In the genomic region with DNA sequence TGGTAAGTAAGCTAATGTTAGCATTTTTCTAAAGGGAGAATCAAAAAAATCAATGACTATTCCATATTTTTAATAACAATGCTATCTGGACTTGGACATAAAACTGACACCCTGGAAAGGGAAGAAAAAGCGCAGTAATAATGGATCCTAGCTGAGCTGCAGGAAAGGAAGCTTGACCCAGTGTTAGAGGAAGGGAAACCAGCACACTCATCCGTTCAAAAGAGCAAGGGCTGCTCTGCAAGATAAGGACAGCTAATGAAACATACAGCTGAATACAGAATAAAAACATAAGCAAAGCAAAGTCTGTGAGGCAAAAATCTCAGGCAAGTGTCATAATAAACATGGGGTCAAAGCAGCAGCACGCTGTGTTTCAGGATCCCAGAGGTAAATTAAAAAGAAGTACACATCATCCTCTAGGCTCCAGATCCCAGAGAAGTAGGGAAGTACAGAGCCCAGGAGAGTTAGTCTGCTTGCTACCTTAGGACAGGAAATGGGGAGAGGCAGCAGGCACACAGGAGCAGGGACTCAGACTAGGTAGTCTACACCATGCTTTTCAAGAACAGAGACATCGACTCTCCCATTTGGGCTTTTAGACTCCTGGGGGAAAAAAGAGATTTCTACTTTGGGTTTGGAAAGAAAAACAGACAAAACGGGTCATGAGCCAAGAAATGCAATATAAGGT, we compare ENCODE assay signal across 24 mouse cellular contexts.
DNase-seq lines count a peak whose midpoint lies in the region; ATAC-seq and TF ChIP-seq lines count a peak whose summit lies in the region.
"Had no signal": no experiment of that assay in that cellular context is flagged by ENCODE, and none has a peak within 500 bp of the region (broad histone marks: within the 10 kb centered on the region; RNA-seq: fewer than 3 reads in every experiment).

No protein-coding gene starts in this region.

- peak overlapping the region; percentile 48; the same call in 1 of the 2 replicates for H3K27ac ChIP-seq in heart, embryonic 16.5 days (ENCODE audit: low read length)
- no peak overlapping the region for H3K27ac ChIP-seq in heart, embryonic 12.5 days (ENCODE audit: poor library complexity, severe bottlenecking)
- H3K27ac ChIP-seq in lung, embryonic 14.5 days (ENCODE audit: low read depth), result no peak overlapping the region
- H3K27ac ChIP-seq: embryonic facial prominence, embryonic 10.5 days; forebrain, embryonic 10.5 days; gastrocnemius, adult 2 months; hindbrain, embryonic 12.5 days had no signal

- no peaks in the 10 kb centered on the region; the same call in 1 of the 2 replicates for H3K4me1 ChIP-seq in heart, embryonic 16.5 days (ENCODE audit: control insufficient read depth, insufficient read depth, low read length)
- peaks cover 12% of the 10 kb centered on the region for H3K4me1 ChIP-seq in heart, embryonic 12.5 days (replicated peaks)
- H3K4me1 ChIP-seq in lung, embryonic 14.5 days (ENCODE audit: insufficient read depth), result no peaks in the 10 kb centered on the region
- peaks cover 31% of the 10 kb centered on the region for H3K4me1 ChIP-seq in megakaryocyte, embryonic 14.5 days
- H3K4me1 ChIP-seq: embryonic facial prominence, embryonic 10.5 days; forebrain, embryonic 10.5 days; hindbrain, embryonic 12.5 days had no signal

- no peak overlapping the region for H3K4me3 ChIP-seq in heart, embryonic 16.5 days (ENCODE audit: low read length)
- H3K4me3 ChIP-seq in heart, embryonic 12.5 days, result no peak overlapping the region
- no peak overlapping the region for H3K4me3 ChIP-seq in lung, embryonic 14.5 days (ENCODE audit: low read depth, low read length)
- H3K4me3 ChIP-seq in megakaryocyte, embryonic 14.5 days (replicated peaks), result peak overlapping the region; percentile 54
- H3K4me3 ChIP-seq: embryonic facial prominence, embryonic 10.5 days; erythroblast, embryonic 14.5 days; forebrain, embryonic 10.5 days; gastrocnemius, adult 2 months; hindbrain, embryonic 12.5 days had no signal

- H3K9ac ChIP-seq in heart, embryonic 16.5 days (ENCODE audit: low read length), result no peak overlapping the region
- no peak overlapping the region for H3K9ac ChIP-seq in heart, embryonic 12.5 days
- no peak overlapping the region for H3K9ac ChIP-seq in lung, embryonic 14.5 days
- H3K9ac ChIP-seq: hindbrain, embryonic 12.5 days had no signal

- no peaks in the 10 kb centered on the region for H3K27me3 ChIP-seq in heart, embryonic 16.5 days (ENCODE audit: control insufficient read depth, insufficient read depth, low read length)
- no peaks in the 10 kb centered on the region for H3K27me3 ChIP-seq in heart, embryonic 12.5 days (replicated peaks)
- H3K27me3 ChIP-seq in lung, embryonic 14.5 days (ENCODE audit: insufficient read depth, low read length), result no peaks in the 10 kb centered on the region
- no peaks in the 10 kb centered on the region for H3K27me3 ChIP-seq in megakaryocyte, embryonic 14.5 days (replicated peaks)
- H3K27me3 ChIP-seq: hindbrain, embryonic 12.5 days had no signal

- WGBS in heart, embryonic 16.5 days, result 58% methylated on average over 5 of the region's 5 CpGs
- WGBS in heart, embryonic 12.5 days, result 57% methylated on average over 5 of the region's 5 CpGs
- 59% methylated on average over 5 of the region's 5 CpGs for WGBS in lung, embryonic 14.5 days

- H3K4me2 ChIP-seq in heart, embryonic 16.5 days (ENCODE audit: low read depth, low read length), result no peak overlapping the region
- no peak overlapping the region for H3K4me2 ChIP-seq in heart, embryonic 12.5 days
- no peak overlapping the region for H3K4me2 ChIP-seq in lung, embryonic 14.5 days
- H3K4me2 ChIP-seq: heart, embryonic 11.5 days; hindbrain, embryonic 12.5 days had no signal

- no peaks in the 10 kb centered on the region for H3K9me3 ChIP-seq in heart, embryonic 16.5 days (replicated peaks; ENCODE audit: control insufficient read depth, low read length)
- no peaks in the 10 kb centered on the region for H3K9me3 ChIP-seq in heart, embryonic 12.5 days (replicated peaks)
- no peaks in the 10 kb centered on the region for H3K9me3 ChIP-seq in lung, embryonic 14.5 days (ENCODE audit: low read depth, low read length)
- no peaks in the 10 kb centered on the region for H3K9me3 ChIP-seq in megakaryocyte, embryonic 14.5 days
- H3K9me3 ChIP-seq: embryonic facial prominence, embryonic 10.5 days; forebrain, embryonic 10.5 days; hindbrain, embryonic 12.5 days had no signal

- TF ChIP-seq CTCF in lung, embryonic 14.5 days (IDR thresholded peaks at IDR 0.05; ENCODE audit: low read depth), result no peak

- no peaks in the 10 kb centered on the region for H3K36me3 ChIP-seq in heart, embryonic 16.5 days (ENCODE audit: control insufficient read depth, insufficient read depth)
- H3K36me3 ChIP-seq in heart, embryonic 12.5 days, result no peaks in the 10 kb centered on the region
- no peaks in the 10 kb centered on the region for H3K36me3 ChIP-seq in lung, embryonic 14.5 days (ENCODE audit: insufficient read depth)
- H3K36me3 ChIP-seq in megakaryocyte, embryonic 14.5 days (replicated peaks; ENCODE audit: low read length), result no peaks in the 10 kb centered on the region
- H3K36me3 ChIP-seq: embryonic facial prominence, embryonic 10.5 days; forebrain, embryonic 10.5 days; hindbrain, embryonic 12.5 days had no signal

- ATAC-seq in heart, embryonic 16.5 days (replicated peaks; ENCODE audit: extremely low read depth, insufficient read depth, low FRiP score), result peak; percentile 45; the same call in 1 of the 2 replicates
- ATAC-seq in heart, embryonic 12.5 days (ENCODE audit: insufficient number of reproducible peaks, low FRiP score), result no peak
- ATAC-seq in lung, embryonic 14.5 days (ENCODE audit: insufficient read depth), result no peak
- ATAC-seq: forebrain, embryonic 14.5 days; hindbrain, embryonic 16.5 days; inflammation-experienced regulatory T-cells, adult 6 months had no signal

- peak; percentile 7 for DNase-seq in lung, embryonic 14.5 days
- no peak for DNase-seq in lung, postnatal 10 days
- no peak for DNase-seq in kidney, postnatal 25 days
- no peak for DNase-seq in urinary bladder, postnatal 14 days (ENCODE audit: low spot score)
- DNase-seq: adrenal gland, adult 2 months; adrenal gland, postnatal 25 days; cerebellum, adult 18-20 months; cerebellum, adult 9-11 months; cerebellum, postnatal 36 days; gastrocnemius, adult 2 months; gastrocnemius, postnatal 36 days; heart, adult 18-20 months; heart, postnatal 36 days had no signal
